Mouse (Mus musculus): Measurements from ENCODE around the gene Eya4. TPM values are rescaled to one million over a fixed set of nuclear protein-coding genes. Genes with fewer than 3 reads are reported as not detected.

Gene Eya4
- polyA plus RNA-seq, 1 experiment from 2014 or later: 8.3 TPM

GRCm38 (mm10) chr10:23179285-23179684 lies 171.3 kb downstream of the Eya4 start:
- Histone ChIP-seq H3K9ac (no peak overlapping the region), H3K4me2 (replicated peaks) (no peak overlapping the region), H3K27me3 (no peaks in the 10 kb centered on the region), H3K36me3 (no peaks in the 10 kb centered on the region), H3K4me3 (no peak overlapping the region), H3K9me3 (replicated peaks) (no peaks in the 10 kb centered on the region), H3K27ac (peak overlapping the region; percentile 48; the same call in 1 of the 2 replicates), H3K4me1 (peaks cover 16% of the 10 kb centered on the region)
- WGBS: 13% methylated on average over 6 of the region's 6 CpGs
- ATAC-seq (ENCODE audit: low FRiP score): peak; percentile 52; the same call in 1 of the 2 replicates

DNA sequence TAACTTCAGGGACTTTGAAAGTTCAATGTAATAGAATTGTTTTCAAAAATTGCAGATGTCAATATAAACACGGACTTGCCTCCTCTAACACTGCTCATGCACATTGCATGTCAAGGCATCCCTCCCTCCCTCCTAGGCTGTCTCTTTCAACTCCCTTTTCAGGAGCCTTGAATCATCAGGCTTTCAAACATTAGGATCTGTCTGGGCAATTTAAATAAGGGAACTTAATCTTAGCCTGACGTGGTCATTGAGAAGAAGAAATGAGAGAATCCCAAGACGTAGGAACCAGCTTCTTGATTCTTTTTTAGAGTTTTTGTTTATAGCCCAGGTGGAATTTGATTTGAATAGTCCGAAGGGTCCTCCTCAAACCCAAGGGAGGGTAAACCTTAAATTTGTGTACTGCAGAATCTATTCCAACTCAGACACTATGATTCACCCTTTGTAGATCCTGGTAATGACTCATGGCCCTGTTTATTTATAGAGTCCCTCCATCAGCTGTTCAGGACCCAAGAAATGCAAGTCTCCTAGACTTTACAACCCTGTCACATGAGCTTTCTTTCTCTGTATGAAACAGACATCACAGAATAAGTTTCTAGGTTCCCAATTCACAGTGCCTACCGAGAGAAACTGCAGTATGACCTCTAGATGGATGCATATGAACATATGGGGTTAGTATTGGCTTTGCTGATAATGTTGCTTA lies 173.1 kb downstream of the Eya4 start:
- H3K27ac ChIP-seq: no peak overlapping the region
- H3K4me2 ChIP-seq (replicated peaks): no peak overlapping the region
- H3K27me3 ChIP-seq: no peaks in the 10 kb centered on the region
- H3K9me3 ChIP-seq (replicated peaks): no peaks in the 10 kb centered on the region
- peaks cover 16% of the 10 kb centered on the region for H3K4me1 ChIP-seq
- H3K36me3 ChIP-seq: no peaks in the 10 kb centered on the region
- no peak for ATAC-seq (ENCODE audit: low FRiP score)
- H3K9ac ChIP-seq: no peak overlapping the region
- WGBS: 70% methylated on average over 5 of the region's 5 CpGs
- no peak overlapping the region for H3K4me3 ChIP-seq

- Histone ChIP-seq H3K36me3 (no peaks in the 10 kb centered on the region), H3K4me2 (replicated peaks) (no peak overlapping the region), H3K27ac (no peak overlapping the region), H3K4me3 (no peak overlapping the region), H3K9ac (no peak overlapping the region), H3K9me3 (replicated peaks) (no peaks in the 10 kb centered on the region), H3K4me1 (peaks cover 16% of the 10 kb centered on the region), H3K27me3 (no peaks in the 10 kb centered on the region)
- ATAC-seq (ENCODE audit: low FRiP score): no peak
- WGBS: 78% methylated on average over 8 of the region's 8 CpGs
Measured at GRCm38 (mm10) chr10:23176666-23177346, 173.8 kb downstream of the Eya4 start.

DNA sequence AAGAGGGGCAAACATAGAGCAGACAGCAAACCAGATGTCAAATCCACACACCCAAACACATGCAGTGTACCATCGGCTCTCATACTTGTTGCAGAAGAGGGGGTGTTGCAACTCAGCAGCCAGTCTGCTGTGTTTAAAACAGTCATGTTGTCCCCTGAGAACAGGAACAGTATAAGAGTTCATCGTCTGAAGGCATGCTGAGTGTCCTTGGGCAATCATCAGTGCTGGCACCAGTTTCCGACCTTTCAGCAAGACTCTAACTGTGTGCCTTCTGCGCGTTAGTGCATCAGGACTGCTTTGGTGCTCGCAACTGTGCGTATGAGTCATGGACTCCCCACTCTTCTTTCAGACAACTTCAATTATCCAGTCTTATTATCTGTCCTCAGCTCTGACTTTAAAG lies 179.0 kb downstream of the Eya4 start:
- ATAC-seq (ENCODE audit: low FRiP score): no peak

GRCm38 (mm10) chr10:23165089-23165642 lies 185.4 kb downstream of the Eya4 start:
- Histone ChIP-seq H3K4me3 (no peak overlapping the region), H3K9ac (no peak overlapping the region), H3K4me1 (0 out of 2 replicates have a peak, but pooled peaks cover 3% of the 10 kb centered on the region), H3K27me3 (no peaks in the 10 kb centered on the region), H3K36me3 (no peaks in the 10 kb centered on the region), H3K9me3 (replicated peaks) (no peaks in the 10 kb centered on the region), H3K27ac (no peak overlapping the region), H3K4me2 (replicated peaks) (no peak overlapping the region)
- no peak for ATAC-seq (ENCODE audit: low FRiP score)
- 67% methylated on average over 7 of the region's 7 CpGs for WGBS

More for the DNA sequence above, 179.0 kb downstream of the Eya4 start:
- H3K27ac ChIP-seq: no peak overlapping the region
- no peaks in the 10 kb centered on the region for H3K9me3 ChIP-seq (replicated peaks)
- no peak overlapping the region for H3K9ac ChIP-seq
- no peaks in the 10 kb centered on the region for H3K36me3 ChIP-seq
- no peaks in the 10 kb centered on the region for H3K27me3 ChIP-seq
- no peaks in the 10 kb centered on the region for H3K4me1 ChIP-seq
- H3K4me3 ChIP-seq: no peak overlapping the region
- 79% methylated on average over 7 of the region's 7 CpGs for WGBS
- no peak overlapping the region for H3K4me2 ChIP-seq (replicated peaks)

- no peaks in the 10 kb centered on the region for H3K9me3 ChIP-seq (replicated peaks)
- no peak overlapping the region for H3K27ac ChIP-seq
- no peaks in the 10 kb centered on the region for H3K27me3 ChIP-seq
- no peak for ATAC-seq (ENCODE audit: low FRiP score)
- no peak overlapping the region for H3K4me2 ChIP-seq (replicated peaks)
- no peak overlapping the region for H3K9ac ChIP-seq
- no peak overlapping the region for H3K4me3 ChIP-seq
- no peaks in the 10 kb centered on the region for H3K36me3 ChIP-seq
- WGBS: 55% methylated on average over 10 of the region's 10 CpGs
- H3K4me1 ChIP-seq: no peaks in the 10 kb centered on the region
Measured at GRCm38 (mm10) chr10:23159844-23160243, 190.7 kb downstream of the Eya4 start.

DNA sequence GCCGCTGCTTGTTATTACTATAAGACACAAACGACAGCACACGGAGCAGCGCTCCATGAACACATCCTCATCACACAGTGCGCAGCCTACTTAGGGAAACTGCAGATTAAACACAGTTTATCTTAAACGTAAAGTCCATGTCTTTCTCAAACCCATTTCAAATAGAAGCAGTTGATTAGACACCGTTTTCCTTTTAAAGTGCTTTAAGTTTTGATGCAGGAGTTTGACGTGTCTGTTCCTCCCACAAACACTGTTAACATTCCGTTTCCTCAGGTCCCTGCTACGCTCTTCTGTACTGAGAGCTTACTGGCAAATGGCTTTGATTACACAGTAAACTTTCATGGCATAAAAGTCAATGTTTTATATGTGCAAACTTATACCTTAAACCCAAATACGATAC lies 191.4 kb downstream of the Eya4 start:
- no peak overlapping the region for H3K4me2 ChIP-seq (replicated peaks)
- no peaks in the 10 kb centered on the region for H3K36me3 ChIP-seq
- H3K27me3 ChIP-seq: no peaks in the 10 kb centered on the region
- 81% methylated on average over 11 of the region's 11 CpGs for WGBS
- no peak overlapping the region for H3K27ac ChIP-seq
- no peak for ATAC-seq (ENCODE audit: low FRiP score)
- no peak overlapping the region for H3K4me3 ChIP-seq
- no peaks in the 10 kb centered on the region for H3K9me3 ChIP-seq (replicated peaks)
- H3K9ac ChIP-seq: no peak overlapping the region
- no peaks in the 10 kb centered on the region for H3K4me1 ChIP-seq

GRCm38 (mm10) chr10:23156866-23157625 lies 193.5 kb downstream of the Eya4 start:
- no peak overlapping the region for H3K4me3 ChIP-seq
- ATAC-seq (ENCODE audit: low FRiP score): no peak
- no peak overlapping the region for H3K27ac ChIP-seq
- no peaks in the 10 kb centered on the region for H3K27me3 ChIP-seq
- H3K4me1 ChIP-seq: no peaks in the 10 kb centered on the region
- no peak overlapping the region for H3K4me2 ChIP-seq (replicated peaks)
- 83% methylated on average over 18 of the region's 18 CpGs for WGBS
- no peak overlapping the region for H3K9ac ChIP-seq
- H3K36me3 ChIP-seq: no peaks in the 10 kb centered on the region
- no peaks in the 10 kb centered on the region for H3K9me3 ChIP-seq (replicated peaks)

DNA sequence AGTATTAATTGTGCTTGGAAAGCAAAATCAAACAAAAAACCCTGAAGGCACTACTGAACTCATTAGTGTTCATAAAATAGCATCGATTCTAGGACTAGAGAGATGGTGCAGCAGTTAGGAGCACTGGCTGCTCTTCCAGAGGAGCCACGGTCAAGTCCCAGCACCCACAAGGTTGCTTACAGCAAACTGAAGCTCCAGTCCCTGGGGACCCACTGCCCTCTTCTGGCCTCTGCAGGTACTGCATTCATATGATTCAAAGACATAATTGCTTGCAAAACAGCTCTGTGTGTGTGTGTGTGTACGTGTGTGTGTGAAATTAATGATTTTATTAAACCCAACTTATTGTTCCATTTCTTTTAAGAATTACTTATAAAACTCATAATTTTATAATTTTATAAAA lies 200.2 kb downstream of the Eya4 start:
- H3K4me3 ChIP-seq: no peak overlapping the region
- H3K4me2 ChIP-seq (replicated peaks): no peak overlapping the region
- H3K27me3 ChIP-seq: no peaks in the 10 kb centered on the region
- no peak for ATAC-seq (ENCODE audit: low FRiP score)
- H3K9me3 ChIP-seq (replicated peaks): no peaks in the 10 kb centered on the region
- no peaks in the 10 kb centered on the region for H3K4me1 ChIP-seq
- no peak overlapping the region for H3K9ac ChIP-seq
- 91% methylated on average over 3 of the region's 3 CpGs for WGBS
- H3K27ac ChIP-seq: no peak overlapping the region
- no peaks in the 10 kb centered on the region for H3K36me3 ChIP-seq

- H3K36me3 ChIP-seq: no peaks in the 10 kb centered on the region
- 74% methylated on average over 2 of the region's 2 CpGs for WGBS
- no peak overlapping the region for H3K27ac ChIP-seq
- H3K4me2 ChIP-seq (replicated peaks): no peak overlapping the region
- H3K9me3 ChIP-seq (replicated peaks): no peaks in the 10 kb centered on the region
- H3K4me1 ChIP-seq: no peaks in the 10 kb centered on the region
- no peak overlapping the region for H3K9ac ChIP-seq
- no peak for ATAC-seq (ENCODE audit: low FRiP score)
- H3K27me3 ChIP-seq: no peaks in the 10 kb centered on the region
- no peak overlapping the region for H3K4me3 ChIP-seq
Measured at GRCm38 (mm10) chr10:23144616-23145015, 206.0 kb downstream of the Eya4 start.

- no peak overlapping the region for H3K9ac ChIP-seq
- H3K27ac ChIP-seq: no peak overlapping the region
- no peaks in the 10 kb centered on the region for H3K4me1 ChIP-seq
- no peaks in the 10 kb centered on the region for H3K36me3 ChIP-seq
- WGBS: 90% methylated on average over 1 of the region's 1 CpGs
- H3K9me3 ChIP-seq (replicated peaks): no peaks in the 10 kb centered on the region
- no peaks in the 10 kb centered on the region for H3K27me3 ChIP-seq
- ATAC-seq (ENCODE audit: low FRiP score): no peak
- H3K4me3 ChIP-seq: no peak overlapping the region
- H3K4me2 ChIP-seq (replicated peaks): no peak overlapping the region
Measured at GRCm38 (mm10) chr10:23127947-23128346, 222.6 kb downstream of the Eya4 start.

DNA sequence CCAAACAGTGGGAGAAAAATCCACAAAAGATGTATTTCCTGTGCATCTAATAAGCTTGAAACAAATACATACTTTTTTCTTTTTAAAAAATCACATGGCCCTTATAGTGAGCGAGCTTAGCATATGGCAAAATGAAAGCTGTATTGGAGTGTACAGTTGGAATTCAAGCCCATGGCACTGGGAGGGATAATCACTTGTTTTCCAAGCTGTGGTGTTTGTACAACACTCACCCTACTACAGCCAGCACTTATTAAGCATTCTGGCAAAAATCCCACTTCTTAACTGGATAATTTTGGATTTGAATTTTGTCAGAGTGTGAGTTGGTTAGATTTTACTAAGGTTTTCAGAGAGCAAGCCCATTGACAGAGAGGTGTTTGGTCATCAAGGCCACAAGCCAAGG lies 223.4 kb downstream of the Eya4 start:
- no peaks in the 10 kb centered on the region for H3K9me3 ChIP-seq (replicated peaks)
- H3K4me1 ChIP-seq: no peaks in the 10 kb centered on the region
- no peaks in the 10 kb centered on the region for H3K36me3 ChIP-seq
- ATAC-seq (ENCODE audit: low FRiP score): no peak
- 85% methylated on average over 1 of the region's 1 CpGs for WGBS
- H3K27ac ChIP-seq: no peak overlapping the region
- no peaks in the 10 kb centered on the region for H3K27me3 ChIP-seq
- H3K4me3 ChIP-seq: no peak overlapping the region
- H3K9ac ChIP-seq: no peak overlapping the region
- H3K4me2 ChIP-seq (replicated peaks): no peak overlapping the region

Data from hindbrain, embryonic 12.5 days (tissue).